Mouse (Mus musculus) forebrain, embryonic 13.5 days (tissue): Measurements from ENCODE around the gene Foxo1. TPM values are rescaled to one million over a fixed set of nuclear protein-coding genes. Genes with fewer than 3 reads are reported as not detected.
A peak's percentile ranks its signal among the peaks of the same experiment; 100 is the strongest.

Source experiments
- ATAC-seq: fragments of 200-750 bp; cut with Nextera tagmentation; 2 replicates; pipeline ENCODE4 v1.8.0; 2017
- H3K27ac ChIP-seq: fragments of 300-500 bp; sonication (generic); 2 replicates; pipeline ENCODE4 v1.5.1; 2015; ENCODE audit warnings: inconsistent platforms, mild to moderate bottlenecking, moderate library complexity
- H3K27me3 ChIP-seq: fragments of 300-500 bp; sonication (generic); 2 replicates; pipeline ENCODE4 v1.6.1; 2015; ENCODE audit warnings: mild to moderate bottlenecking, inconsistent platforms
- H3K36me3 ChIP-seq: fragments of 300-500 bp; sonication (generic); 2 replicates; pipeline ENCODE4 v1.6.1; 2015; ENCODE audit warnings: mild to moderate bottlenecking, inconsistent platforms; ENCODE audit not compliant: poor library complexity, severe bottlenecking
- H3K4me1 ChIP-seq: fragments of 300-500 bp; sonication (generic); 2 replicates; pipeline ENCODE4 v1.6.1; 2015; ENCODE audit warnings: inconsistent platforms
- H3K4me2 ChIP-seq: fragments of 300-500 bp; sonication (generic); 2 replicates; pipeline ENCODE4 v1.6.1; 2015; ENCODE audit warnings: inconsistent platforms, mild to moderate bottlenecking, moderate library complexity
- H3K4me3 ChIP-seq: fragments of 300-500 bp; sonication (generic); 2 replicates; pipeline ENCODE4 v1.5.1; 2015; ENCODE audit warnings: mild to moderate bottlenecking, inconsistent platforms
- H3K9ac ChIP-seq: fragments of 300-500 bp; sonication (generic); 2 replicates; pipeline ENCODE4 v1.6.1; 2015; ENCODE audit warnings: mild to moderate bottlenecking, inconsistent platforms
- H3K9me3 ChIP-seq: fragments of 300-500 bp; sonication (generic); replicated peaks from 2 replicates; pipeline ENCODE4 v1.6.1; 2016; ENCODE audit warnings: inconsistent platforms
- WGBS: fragments of 180-500 bp; shearing (Covaris S2); methylation state at CpG from one replicate; pipeline ENCODE4 v1.1.7; 2015; 5-methylcytosine and 5-hydroxymethylcytosine counted together
- polyA plus RNA-seq: library from polyadenylated mRNA; unstranded; fragments of >200 nt; fragmentation: Nextera tagmentation; extraction: Ambion mirVana; gene quantifications from 2 replicates; pipeline ENCODE4 v1.2.1, GENCODE M21; 2015

Gene Foxo1
- polyA plus RNA-seq, 1 experiment from 2014 or later = 1.9 TPM

DNA sequence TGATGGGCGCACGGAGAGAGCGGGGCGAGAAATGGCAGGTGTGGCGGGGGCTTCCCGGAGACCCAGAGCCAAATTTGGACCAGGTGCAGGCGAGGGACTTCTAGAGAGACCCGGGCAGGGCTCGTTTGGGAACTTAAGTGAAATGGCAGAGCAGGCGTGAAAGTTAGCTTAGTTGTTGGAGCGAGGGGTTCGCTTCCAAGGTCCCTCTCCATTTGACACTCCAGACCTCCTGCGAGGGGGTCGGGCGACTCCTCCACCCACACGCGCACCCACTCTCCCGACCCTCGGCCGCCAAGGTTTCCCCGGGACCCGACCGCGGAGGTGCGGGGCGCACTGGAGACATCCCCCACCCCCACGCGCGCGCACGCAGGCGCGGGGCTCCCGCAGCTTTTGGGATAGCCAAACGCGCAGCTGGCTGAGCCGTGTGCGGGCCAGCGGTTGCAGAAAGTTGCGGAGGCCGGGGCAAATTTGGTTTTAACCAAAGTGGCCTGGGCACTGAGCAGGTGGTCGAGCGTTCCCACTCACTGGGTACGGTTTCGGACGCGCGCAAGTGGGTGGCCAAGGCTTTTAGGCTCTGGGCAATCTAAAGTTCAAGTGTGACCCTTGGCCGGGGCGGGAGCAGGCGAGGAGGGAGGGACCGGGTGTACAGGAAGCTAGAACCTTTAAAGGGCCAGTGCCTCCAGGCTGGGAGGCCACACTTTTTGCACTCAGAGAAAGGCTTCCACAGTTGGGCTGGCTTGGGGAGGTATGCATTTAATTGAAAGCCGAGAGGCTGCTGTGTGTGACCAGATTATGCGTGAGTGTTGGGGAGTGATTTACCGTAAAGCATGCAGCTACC, 1.6 kb downstream of the Foxo1 start:
- H3K4me2 ChIP-seq = peak overlapping the region; percentile 95
- H3K4me1 ChIP-seq = peaks cover 32% of the 10 kb centered on the region
- peak overlapping the region; percentile 77 for H3K4me3 ChIP-seq
- no peaks in the 10 kb centered on the region for H3K9me3 ChIP-seq
- WGBS = under 1% methylated on average over 52 of the region's 55 CpGs
- H3K9ac ChIP-seq = peak overlapping the region; percentile 75
- no peak overlapping the region for H3K27ac ChIP-seq
- no peaks in the 10 kb centered on the region for H3K36me3 ChIP-seq
- H3K27me3 ChIP-seq = peaks cover 63% of the 10 kb centered on the region
- ATAC-seq = no peak

DNA sequence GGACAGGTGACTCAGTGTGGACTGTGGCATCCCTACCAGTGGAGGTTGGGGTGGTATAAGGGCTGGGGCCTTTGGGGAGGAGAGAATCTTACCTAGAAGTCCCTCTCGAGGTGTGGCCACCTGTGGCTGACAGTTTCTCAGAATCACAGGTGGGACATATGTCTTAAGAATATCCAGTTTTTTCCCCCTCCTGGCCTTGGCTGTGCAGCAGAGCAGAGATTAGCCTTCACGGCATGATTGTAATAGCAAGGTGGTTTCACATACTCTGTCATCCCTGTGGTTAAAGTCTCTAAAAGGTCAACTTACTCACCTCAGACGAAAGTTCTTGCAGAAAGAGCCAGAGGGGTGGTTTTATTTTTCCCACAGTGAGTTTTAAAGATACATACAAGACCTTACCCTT, 2.4 kb downstream of the Foxo1 start:
- H3K4me3 ChIP-seq = peak overlapping the region; percentile 77
- no peak overlapping the region for H3K27ac ChIP-seq
- H3K4me2 ChIP-seq = peak overlapping the region; percentile 95
- peaks cover 57% of the 10 kb centered on the region for H3K27me3 ChIP-seq
- no peaks in the 10 kb centered on the region for H3K36me3 ChIP-seq
- ATAC-seq = no peak
- no peaks in the 10 kb centered on the region for H3K9me3 ChIP-seq
- H3K4me1 ChIP-seq = peaks cover 32% of the 10 kb centered on the region
- 24% methylated on average over 3 of the region's 3 CpGs for WGBS
- no peak overlapping the region for H3K9ac ChIP-seq

DNA sequence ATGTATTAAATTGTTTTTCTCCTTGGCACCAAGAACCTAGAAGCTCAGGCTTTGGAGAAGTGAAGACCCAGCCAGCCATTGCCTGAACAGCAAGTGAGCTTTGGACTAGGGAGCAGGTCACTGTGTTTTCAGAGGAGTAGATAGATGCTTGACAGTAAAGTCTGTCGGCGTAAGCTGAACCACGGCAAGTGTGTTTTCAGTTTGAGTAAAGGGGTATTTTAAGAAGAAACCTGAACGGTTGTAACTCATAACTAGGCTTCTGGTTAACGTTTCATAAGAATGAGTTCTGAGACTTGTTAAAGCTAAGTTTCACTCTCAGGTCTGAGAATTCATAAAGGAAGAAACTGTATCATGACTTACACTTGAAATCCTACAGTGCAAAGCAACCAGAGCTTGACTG, 3.2 kb downstream of the Foxo1 start:
- WGBS = 82% methylated on average over 5 of the region's 5 CpGs
- Histone ChIP-seq H3K4me1 (peaks cover 32% of the 10 kb centered on the region), H3K9ac (no peak overlapping the region), H3K27ac (no peak overlapping the region), H3K4me3 (no peak overlapping the region), H3K27me3 (peaks cover 49% of the 10 kb centered on the region), H3K9me3 (no peaks in the 10 kb centered on the region), H3K4me2 (peak overlapping the region; percentile 6; the same call in 1 of the 2 replicates), H3K36me3 (no peaks in the 10 kb centered on the region)
- no peak for ATAC-seq

DNA sequence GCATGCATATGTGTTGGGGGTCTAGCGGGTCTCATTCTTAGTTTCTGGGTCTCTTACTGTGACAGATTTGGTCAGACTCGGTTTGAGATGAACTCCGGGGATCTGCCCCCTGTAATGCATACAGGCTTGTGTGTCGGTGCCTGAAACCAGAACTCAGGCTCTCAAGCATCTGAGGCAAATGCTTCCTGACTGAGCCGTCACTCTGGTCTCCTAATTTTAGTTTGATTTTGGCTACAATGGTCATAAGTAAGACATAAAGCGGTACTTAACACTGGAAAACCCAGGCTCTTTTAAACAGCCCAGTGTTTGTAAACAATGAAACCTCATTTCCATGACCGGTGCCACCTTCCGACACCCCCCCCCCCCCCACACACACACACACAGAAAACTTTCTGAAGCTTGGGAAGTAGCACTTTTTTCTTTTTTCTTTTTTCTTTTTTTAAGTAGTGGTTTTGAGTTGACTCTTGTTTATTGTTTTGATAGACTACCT, 4.3 kb downstream of the Foxo1 start:
- no peaks in the 10 kb centered on the region for H3K36me3 ChIP-seq
- 61% methylated on average over 8 of the region's 8 CpGs for WGBS
- H3K4me1 ChIP-seq = peaks cover 23% of the 10 kb centered on the region
- no peak for ATAC-seq
- no peaks in the 10 kb centered on the region for H3K9me3 ChIP-seq
- no peak overlapping the region for H3K4me3 ChIP-seq
- H3K9ac ChIP-seq = no peak overlapping the region
- H3K4me2 ChIP-seq = no peak overlapping the region
- H3K27ac ChIP-seq = no peak overlapping the region
- H3K27me3 ChIP-seq = peaks cover 38% of the 10 kb centered on the region

DNA sequence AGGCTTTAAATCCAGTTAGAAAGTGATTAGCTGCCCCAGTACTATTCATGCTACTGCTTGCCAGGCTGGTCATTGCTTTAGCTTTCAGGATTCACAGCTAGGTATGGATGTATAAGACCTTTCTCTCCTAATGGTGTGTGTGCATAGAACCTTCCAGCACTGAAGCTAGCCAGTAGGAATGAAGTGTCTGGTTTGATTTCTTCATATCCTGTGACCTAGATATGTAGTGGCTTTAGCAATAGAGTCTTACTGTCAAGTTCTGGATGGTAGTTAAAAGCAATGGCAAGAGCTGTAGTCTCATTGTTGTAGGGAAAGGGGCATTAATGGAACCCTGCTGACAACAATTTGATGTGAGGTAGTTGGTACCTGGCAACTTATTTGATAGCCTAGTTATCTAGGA, 6.3 kb downstream of the Foxo1 start:
- ATAC-seq = no peak
- no peak overlapping the region for H3K4me2 ChIP-seq
- H3K27me3 ChIP-seq = peaks cover 24% of the 10 kb centered on the region
- no peak overlapping the region for H3K4me3 ChIP-seq
- H3K9me3 ChIP-seq = no peaks in the 10 kb centered on the region
- H3K9ac ChIP-seq = no peak overlapping the region
- no peaks in the 10 kb centered on the region for H3K36me3 ChIP-seq
- H3K4me1 ChIP-seq = peaks cover 11% of the 10 kb centered on the region
- H3K27ac ChIP-seq = no peak overlapping the region

DNA sequence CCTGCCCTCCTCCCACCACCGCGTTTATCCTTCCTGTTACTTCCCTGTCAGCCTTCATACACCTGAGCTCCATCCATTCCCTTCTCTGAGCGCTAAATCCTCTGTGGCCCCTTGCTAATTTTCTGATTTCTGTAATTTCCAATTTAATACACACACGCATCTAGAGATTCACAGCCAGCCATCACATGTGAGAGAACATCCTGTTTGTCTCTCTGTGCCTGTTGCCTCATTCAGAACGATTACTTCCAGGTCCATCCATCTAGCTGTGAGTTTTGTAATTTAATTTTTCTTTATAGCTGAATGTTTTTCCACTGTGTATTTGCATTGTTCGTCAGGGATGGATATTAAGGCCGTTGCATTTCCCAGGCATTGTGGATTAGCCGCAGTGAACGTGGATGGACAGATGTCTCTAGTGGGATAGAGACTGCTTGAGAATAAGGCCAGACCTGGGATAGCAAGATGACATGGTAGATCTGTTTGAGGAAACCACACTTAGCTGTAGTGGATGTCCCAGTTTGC, 7.0 kb downstream of the Foxo1 start:
- H3K9me3 ChIP-seq = no peaks in the 10 kb centered on the region
- 88% methylated on average over 9 of the region's 9 CpGs for WGBS
- no peak overlapping the region for H3K27ac ChIP-seq
- no peaks in the 10 kb centered on the region for H3K36me3 ChIP-seq
- no peak overlapping the region for H3K4me2 ChIP-seq
- no peak for ATAC-seq
- H3K4me1 ChIP-seq = peaks cover 5% of the 10 kb centered on the region
- H3K27me3 ChIP-seq = peaks cover 18% of the 10 kb centered on the region
- H3K9ac ChIP-seq = no peak overlapping the region
- H3K4me3 ChIP-seq = no peak overlapping the region

DNA sequence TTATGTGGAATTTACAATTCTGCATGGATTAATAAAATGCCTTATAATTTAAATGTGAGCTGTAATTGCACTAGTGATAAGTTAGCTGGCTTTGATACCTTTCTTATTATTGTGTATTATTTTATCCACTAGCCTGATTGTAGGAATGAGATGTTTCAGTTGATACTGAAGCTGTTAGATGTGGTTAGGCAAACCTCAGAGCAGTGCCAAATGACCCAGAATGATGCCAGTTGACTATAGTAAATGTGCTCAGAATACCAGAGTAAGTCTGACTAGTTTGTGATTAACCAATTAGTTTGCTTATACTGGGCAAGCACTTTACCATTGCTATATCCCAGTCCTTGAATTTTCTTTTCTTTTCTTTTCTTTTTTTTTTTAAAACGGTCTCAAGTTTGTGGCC, 12.5 kb downstream of the Foxo1 start:
- H3K4me3 ChIP-seq = no peak overlapping the region
- H3K9me3 ChIP-seq = no peaks in the 10 kb centered on the region
- H3K9ac ChIP-seq = no peak overlapping the region
- H3K27me3 ChIP-seq = no peaks in the 10 kb centered on the region
- no peak overlapping the region for H3K4me2 ChIP-seq
- H3K27ac ChIP-seq = no peak overlapping the region
- H3K36me3 ChIP-seq = no peaks in the 10 kb centered on the region
- no peak for ATAC-seq
- no peaks in the 10 kb centered on the region for H3K4me1 ChIP-seq
- 90% methylated on average over 1 of the region's 1 CpGs for WGBS

DNA sequence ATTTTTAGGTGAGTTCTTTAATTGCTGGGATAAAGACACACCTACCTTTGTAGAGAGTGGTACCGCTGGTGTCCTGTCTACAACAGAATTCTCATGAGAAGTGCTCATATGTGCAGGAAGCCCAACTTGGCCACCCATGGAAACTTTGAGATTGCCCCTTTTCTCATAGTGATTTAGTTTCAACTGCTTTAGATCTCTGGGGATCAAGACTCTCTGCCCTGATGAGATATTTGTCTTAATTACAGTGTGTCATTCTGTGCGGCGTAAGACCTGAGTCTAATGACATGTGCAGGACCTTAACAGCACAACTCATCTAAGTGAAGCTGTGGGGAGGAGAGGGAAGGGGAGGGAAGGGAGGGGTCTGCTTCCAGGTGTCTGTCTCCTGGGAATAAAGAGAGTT, 13.7 kb downstream of the Foxo1 start:
- ATAC-seq = no peak
- Histone ChIP-seq H3K4me2 (no peak overlapping the region), H3K9ac (no peak overlapping the region), H3K27ac (no peak overlapping the region), H3K4me1 (no peaks in the 10 kb centered on the region), H3K27me3 (no peaks in the 10 kb centered on the region), H3K36me3 (no peaks in the 10 kb centered on the region), H3K4me3 (no peak overlapping the region), H3K9me3 (no peaks in the 10 kb centered on the region)
- WGBS = 89% methylated on average over 3 of the region's 3 CpGs

DNA sequence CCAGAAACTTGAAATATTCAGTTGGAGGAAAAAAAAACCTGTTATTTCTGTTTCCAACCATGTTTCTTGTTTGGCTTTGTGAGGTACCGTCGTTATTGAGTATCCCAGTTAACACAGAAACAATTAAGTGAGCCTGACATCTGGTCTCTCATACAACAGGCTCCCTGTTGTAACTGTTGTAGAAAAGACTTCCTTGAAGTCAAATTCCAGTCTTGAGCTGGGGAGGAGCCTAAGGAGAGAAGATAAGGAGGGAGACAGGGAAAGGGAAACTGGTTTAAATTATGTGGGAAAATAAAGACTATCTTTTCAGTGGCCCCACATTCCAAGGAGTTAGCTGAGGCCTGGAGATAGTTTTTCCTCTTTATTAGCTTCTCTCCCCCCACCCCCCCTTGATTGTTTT, 14.2 kb downstream of the Foxo1 start:
- Histone ChIP-seq H3K36me3 (no peaks in the 10 kb centered on the region), H3K4me1 (no peaks in the 10 kb centered on the region), H3K9me3 (no peaks in the 10 kb centered on the region), H3K4me3 (no peak overlapping the region), H3K27ac (no peak overlapping the region), H3K4me2 (no peak overlapping the region), H3K9ac (no peak overlapping the region), H3K27me3 (no peaks in the 10 kb centered on the region)
- ATAC-seq = no peak
- 68% methylated on average over 2 of the region's 2 CpGs for WGBS

DNA sequence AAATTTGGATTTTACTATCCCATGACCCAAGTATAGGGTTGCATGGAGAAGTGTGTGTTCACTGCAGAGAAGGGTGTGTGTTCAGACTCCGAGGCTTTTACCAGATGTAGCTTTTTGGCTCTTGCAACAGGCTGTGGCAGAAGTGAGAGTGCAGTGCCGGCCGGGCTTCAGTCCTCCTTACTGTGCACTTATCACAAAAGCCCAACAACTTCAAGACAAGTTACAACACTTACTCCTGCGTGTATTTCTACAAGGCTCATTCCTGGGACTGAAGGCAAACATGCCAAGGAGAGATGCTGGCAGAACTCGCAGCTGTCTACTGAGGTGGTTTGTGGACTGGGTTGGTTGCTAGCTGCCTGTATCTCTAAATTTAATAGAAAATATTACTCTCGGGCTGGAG, 15.4 kb downstream of the Foxo1 start:
- Histone ChIP-seq H3K4me3 (no peak overlapping the region), H3K9me3 (no peaks in the 10 kb centered on the region), H3K27ac (no peak overlapping the region), H3K4me2 (no peak overlapping the region), H3K36me3 (no peaks in the 10 kb centered on the region), H3K9ac (no peak overlapping the region), H3K27me3 (no peaks in the 10 kb centered on the region), H3K4me1 (no peaks in the 10 kb centered on the region)
- 86% methylated on average over 6 of the region's 6 CpGs for WGBS
- no peak for ATAC-seq

DNA sequence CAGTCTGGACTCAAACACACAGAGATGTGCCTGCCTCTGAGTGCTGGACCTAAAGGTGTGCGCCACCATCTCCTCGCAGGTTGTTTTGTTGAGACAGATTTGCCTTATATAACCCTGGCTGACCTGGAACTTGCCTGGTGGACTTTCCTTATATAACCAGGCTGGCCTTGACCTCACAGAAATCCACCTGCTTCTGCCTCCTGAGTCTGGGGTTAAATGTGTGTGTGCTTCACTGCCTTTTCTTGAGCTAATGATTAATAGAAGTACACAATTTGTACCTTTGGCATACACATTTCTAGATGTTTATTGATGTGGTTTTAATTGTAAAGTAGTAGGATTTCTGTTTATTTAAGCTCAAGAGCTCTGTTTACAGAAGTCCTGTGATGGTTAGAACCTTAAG, 22.7 kb downstream of the Foxo1 start:
- H3K27me3 ChIP-seq = no peaks in the 10 kb centered on the region
- no peak overlapping the region for H3K4me3 ChIP-seq
- H3K9ac ChIP-seq = no peak overlapping the region
- H3K27ac ChIP-seq = no peak overlapping the region
- no peaks in the 10 kb centered on the region for H3K36me3 ChIP-seq
- no peaks in the 10 kb centered on the region for H3K9me3 ChIP-seq
- H3K4me2 ChIP-seq = no peak overlapping the region
- ATAC-seq = no peak
- WGBS = 94% methylated on average over 2 of the region's 2 CpGs
- H3K4me1 ChIP-seq = 0 out of 2 replicates have a peak, but pooled peaks cover 4% of the 10 kb centered on the region

DNA sequence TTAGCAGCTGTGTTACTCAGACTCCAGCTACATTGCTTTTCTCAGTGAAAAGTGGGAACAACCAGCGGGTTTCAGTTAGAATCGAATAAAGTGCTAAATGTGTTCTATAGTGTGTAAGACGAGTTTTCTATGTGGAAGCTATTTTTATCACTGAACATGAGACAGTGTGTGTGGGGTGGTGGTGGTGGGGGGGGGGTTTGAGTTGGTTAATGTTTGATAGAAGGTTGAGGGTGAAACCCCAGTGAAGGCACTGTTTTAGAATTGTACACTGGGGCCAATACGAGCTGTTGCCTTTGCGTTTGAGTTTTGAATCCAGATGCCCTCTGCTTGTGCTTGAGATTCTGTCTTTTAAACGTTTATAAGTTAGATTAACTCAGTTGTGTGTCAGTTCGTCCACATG, 24.4 kb downstream of the Foxo1 start:
- Histone ChIP-seq H3K4me1 (0 out of 2 replicates have a peak, but pooled peaks cover 4% of the 10 kb centered on the region), H3K4me3 (no peak overlapping the region), H3K27ac (no peak overlapping the region), H3K9ac (no peak overlapping the region), H3K27me3 (no peaks in the 10 kb centered on the region), H3K36me3 (no peaks in the 10 kb centered on the region), H3K4me2 (no peak overlapping the region), H3K9me3 (no peaks in the 10 kb centered on the region)
- WGBS = 86% methylated on average over 7 of the region's 7 CpGs
- ATAC-seq = no peak
